Mouse (Mus musculus): Measurements from ENCODE around the gene Dap.

Dap gene

DNA sequence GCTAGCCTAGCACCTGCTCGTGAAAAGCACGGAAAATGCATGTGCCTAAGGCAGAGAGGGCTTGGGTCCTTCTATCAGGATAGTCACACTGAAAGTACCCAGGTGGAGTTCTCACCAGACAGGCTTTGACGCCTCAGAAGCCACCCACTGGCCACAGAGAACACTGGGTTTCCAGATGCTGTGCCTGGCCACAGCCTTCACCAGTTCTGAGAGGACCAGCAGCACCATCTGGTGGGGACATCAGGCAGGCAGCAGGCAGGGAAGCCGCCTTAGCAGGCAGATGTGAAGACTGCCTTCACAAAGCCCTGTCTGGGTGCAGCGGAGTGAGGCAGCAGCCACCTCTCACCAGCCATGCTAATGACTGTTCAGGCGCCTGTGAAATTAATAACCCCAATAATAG, 40.7 kb downstream of the Dap start:
- peak; percentile 63 for DNase-seq (ENCODE audit: low read depth)

DNA sequence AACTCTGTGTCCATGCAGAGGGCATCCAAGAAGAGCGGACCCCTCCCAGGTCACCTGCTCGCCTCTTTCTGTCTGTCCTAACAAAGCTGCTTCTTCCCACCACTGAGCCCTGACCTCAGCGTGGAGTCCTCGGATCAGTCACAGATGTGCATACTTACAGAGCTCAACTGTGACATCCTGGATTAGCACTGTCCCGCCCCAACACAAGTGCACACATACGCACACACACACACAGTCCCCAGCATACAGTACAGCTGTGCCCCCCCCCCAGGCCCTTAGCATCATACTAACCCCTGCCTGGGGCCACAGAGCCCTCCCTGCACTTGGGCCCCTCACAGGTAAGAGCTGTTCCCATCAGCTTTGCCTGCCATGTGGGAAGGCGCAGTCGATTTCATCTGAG, 41.3 kb downstream of the Dap start:
- no peak for DNase-seq (ENCODE audit: low read depth)

DNA sequence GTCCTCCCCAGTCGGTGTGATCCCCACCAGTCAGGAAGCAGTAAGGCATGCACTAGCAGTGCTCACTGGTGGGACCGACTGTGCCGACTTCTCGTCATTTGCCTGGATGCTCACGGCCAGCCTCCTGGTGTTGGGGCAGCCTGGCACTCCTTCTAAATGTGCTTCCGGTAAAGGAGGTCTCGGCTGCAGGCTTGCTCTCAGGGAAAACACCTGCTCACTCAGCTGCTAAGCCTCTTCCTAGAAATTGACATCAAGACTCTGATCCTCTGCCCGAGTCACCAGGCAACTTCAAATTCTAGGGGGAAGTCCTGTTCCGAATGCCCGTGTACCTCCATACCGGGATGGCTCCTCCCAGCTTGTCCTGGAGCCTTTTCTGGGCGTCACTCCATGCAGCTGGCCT, 41.7 kb downstream of the Dap start:
- no peak for DNase-seq (ENCODE audit: low read depth)

DNA sequence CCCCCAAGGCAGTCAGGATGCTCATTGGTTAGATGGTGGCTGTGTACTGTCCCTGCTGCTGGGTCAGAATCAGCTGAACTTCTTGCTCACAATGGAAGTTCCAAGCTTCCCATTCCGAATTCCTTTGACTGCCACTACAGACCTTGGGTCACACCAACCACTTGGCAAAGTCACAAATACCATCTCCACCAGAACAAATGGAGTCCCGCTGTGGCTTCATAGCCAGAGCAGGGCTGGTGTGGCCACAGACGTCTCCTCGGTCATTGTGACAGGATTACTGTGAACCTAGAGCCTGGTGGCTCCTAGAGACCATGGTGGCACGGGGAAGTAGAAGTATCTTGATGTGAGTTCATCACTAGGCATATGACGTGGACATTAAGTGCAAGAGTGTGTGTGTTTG, 44.0 kb downstream of the Dap start:
- DNase-seq (ENCODE audit: low read depth): no peak

DNA sequence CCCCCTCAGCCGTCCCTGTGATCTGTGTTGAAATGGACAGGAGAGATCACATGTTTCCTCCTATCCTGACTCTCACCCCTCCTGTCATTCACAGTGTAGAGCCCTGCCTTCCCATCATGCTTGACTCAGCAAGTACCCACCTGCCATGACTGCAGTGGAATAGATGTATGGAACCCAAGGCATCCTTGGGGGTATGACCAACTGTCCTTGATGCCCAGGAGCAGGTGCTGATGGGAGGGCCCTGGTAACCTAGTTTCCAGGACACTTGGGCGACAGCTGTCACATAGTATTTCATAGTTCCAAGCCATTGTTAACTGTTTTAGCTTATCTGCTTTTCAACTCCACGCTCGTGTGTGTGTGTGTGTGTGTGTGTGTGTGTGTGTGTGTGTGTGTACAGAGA, 45.4 kb downstream of the Dap start:
- DNase-seq (ENCODE audit: low read depth): no peak

DNA sequence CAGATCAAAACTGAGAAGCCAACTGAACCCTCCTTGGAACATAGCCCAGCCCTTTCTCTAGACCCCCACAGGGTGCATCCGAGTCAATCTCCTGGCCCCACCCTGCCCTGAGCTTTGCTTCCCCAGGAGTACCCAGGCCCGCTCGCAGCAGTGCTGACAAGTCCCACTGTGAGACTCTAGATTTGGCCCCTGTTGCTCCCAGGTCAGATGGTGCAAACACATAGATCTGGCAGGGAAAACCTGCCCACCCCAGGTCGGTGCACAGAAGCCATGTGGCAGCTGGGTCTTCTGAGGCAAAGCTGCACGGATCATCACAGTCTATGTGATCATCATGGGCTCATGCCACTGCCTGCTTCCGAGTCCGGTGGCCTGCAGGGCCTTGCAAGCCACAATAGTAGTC, 48.6 kb downstream of the Dap start:
- DNase-seq (ENCODE audit: low read depth): no peak

DNA sequence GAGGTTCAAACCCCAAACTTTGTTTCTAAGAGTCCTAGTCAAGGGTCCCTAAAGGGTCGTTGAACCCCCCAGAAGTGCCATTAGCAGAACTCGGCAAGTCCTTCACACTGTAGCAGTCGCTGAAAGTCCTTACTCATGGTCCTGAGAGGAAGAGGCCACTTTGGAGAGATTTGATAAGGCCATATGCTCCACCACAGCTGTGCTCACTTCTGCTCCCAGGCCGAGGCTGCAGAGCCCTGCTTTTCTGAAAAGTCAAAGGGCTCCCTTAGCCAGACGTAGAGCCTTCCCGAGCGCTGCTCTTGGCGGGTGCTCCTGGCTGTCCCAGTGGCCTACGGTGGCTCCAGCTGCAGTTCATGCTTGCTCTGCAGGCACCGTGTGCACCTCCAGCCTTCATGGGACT, 49.4 kb downstream of the Dap start:
- DNase-seq (ENCODE audit: low read depth): no peak

DNA sequence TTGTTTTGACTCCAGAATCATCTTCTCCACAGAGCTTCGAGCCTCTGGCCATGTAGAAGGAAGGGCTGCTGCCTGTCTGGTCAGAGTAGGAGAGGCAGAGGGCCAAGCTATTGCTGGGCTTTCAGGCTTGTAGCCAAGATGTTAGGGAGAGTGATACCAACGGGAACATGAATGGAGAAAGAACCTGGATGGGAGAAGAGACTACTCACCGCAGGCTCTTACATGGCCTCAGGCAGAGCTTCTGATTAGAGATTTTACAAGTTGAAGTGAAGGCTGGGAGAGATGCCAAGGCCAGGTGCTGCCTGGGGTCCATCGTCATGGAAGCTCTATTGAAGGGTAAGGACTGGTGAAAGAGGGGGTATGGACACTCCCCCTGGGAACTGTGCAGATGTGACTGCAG, 54.0 kb downstream of the Dap start:
- DNase-seq (ENCODE audit: low read depth): no peak

DNA sequence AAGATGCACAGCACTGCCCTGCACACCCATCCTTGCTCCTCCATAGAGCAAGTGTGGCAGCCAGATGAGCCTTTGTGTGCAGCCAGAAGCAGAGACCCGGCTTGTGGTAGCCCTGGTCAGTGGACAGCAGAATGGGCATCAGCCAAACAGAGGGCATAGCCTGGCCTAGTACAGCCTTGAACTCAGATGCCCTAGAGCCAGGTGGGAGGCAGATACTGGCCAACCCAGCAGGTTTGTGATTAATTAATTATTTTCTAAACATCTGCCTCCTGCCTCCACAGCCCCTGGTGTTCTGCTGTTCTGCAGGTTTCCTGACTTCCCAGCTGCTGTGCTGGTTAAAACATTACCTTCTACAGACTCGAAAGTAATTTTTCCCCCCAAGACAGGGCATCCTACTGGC, 55.0 kb downstream of the Dap start:
- no peak for DNase-seq (ENCODE audit: low read depth)

DNA sequence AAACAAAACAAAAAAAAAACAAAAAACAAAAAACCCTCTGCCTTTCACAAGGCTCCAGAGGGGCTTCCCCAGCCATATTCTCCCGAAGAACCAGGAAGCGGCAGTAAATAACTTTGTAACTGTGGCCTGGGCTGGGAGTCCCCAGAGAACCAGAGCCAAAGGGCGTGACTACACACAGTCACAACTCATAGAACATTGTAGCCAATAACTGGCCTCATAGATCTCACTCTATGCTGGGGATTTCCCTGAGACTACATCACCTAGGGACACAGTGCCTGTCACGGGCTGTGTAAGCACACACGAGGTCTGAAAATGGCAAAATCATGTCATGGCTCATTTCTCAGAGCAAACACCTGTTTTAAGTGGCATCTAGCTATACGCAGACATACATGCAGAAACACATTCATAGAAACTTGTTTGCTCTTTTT, 55.5 kb downstream of the Dap start:
- peak; percentile 59 for DNase-seq (ENCODE audit: low read depth)

DNA sequence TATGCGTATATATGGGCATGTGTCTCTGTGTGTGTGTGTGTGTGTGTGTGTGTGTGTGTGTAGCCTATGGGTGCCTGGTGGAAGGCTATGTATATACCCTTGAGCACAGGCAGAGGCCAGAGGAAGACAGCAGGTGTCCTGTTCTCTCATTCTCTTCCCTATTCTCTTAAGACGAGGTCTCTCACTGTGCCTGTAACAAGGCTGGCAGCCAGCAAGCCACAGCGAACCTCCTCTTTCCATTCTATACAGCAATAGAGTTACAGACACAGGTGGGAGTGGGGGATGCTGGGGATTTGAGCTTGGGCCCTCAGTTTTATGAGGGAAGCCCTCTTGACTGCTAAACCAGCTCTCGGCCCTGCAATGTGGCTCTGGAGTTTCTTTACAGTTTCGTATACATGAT, 55.9 kb downstream of the Dap start:
- DNase-seq (ENCODE audit: low read depth): no peak

DNA sequence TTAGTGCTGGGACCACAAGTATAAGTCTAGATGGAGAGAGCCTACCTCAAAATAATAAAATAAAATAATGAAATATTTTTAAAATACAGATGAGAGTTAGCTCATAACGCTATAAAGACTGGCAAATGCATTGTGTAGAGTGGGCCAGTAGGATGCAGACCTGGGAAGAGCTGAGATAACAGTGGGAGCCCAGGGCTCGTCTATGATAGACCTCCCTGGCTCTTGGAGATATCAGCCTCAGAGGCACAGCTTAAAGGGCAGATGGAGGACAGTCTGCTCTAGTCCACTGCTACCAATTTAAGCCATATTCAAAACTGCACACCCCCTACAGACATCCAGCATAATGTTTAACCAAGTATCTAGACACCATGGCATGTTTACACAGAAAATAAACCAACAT, 56.6 kb downstream of the Dap start:
- DNase-seq (ENCODE audit: low read depth): no peak

DNA sequence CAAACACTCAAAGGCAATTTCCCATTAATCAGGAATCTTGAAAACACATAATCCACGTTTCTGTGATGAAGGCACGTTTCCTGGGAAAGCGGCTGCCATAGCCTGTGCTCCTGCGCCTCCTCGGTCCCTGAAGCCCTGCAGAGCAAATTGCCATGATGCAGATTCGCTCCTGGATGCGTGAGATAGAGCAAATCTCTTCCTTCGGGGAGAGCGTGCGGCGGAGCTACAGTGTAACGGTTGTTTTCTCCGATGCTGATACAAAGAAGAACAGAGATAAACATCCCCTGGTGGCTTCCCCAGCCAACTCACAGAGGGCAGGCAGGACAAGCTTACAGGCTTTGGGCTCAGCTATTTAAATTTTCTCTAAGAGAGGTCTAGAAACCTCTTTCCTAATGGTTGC, 57.7 kb downstream of the Dap start:
- DNase-seq (ENCODE audit: low read depth): no peak

DNA sequence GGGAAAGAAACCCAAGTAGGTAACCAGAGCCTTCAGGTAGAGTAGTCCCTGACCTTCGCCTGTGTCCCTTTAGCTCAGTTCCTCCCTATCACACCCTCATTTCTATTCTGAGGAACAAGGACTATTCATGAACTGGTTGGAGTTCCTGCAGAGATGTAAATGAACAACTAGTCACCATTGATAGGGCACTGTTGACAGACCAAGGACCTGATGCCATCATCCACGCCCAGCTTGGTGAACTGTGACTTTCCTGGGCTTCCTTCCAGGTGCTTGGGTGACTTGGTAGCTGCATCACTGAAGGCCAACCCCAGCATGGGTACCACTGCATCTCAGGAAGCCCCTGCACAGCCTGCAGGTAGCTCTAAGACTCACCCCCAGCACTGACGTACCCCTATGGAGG, 58.2 kb downstream of the Dap start:
- no peak for DNase-seq (ENCODE audit: low read depth)

DNA sequence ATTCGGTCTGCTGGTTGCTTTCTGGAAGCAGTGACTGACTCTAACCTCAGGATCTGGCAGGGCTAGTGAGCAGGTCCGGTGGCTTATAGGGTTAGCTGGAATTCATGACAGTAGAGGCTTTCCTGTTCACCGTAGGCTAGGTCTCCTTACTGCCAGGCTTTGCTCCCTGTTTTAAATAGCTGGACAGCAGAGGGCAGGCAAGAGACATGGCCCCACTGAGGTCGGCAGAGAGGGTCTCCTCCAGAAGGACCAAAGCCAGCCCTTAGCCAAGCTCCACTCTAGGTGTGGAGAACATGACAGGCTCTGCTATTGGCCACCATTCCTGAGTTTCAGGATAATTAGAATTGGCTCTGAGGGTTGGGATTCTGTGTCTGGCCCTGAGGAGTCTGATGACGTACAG, 60.0 kb downstream of the Dap start:
- DNase-seq (ENCODE audit: low read depth): no peak

DNA sequence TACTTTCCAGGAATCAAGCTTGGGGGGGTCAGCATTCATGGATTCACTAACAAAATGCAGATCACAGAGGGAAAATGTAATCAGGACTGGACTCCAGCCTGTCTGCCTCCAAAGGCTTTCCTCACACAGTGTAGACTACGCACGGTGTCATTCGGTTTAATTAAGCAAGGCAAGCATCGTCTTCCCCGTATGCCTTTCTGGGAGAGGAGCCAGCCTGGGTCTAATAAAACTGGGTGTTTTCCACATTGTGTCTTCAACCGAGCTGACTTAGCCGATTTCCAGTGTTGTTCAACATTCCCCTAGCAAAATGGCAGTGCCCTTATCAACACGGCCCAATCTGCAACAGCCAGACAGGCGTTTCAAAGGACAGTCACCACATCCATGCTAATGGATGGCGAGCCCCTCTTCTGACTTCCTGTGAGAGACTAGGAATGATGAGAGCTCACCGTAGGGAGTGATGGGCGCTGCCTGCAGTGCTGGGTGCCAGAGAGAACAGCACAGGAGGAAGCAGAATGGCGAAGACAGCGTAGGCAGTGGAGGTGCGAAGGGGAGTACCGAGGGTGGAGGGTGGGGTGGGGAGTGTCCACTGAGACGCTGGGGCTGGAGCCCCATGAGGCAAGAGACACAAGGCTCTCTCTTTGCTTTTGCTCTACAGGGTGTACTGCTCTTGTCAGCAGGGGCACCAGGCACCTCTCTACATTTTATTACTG, 61.0 kb downstream of the Dap start:
- DNase-seq (ENCODE audit: low read depth): no peak

DNA sequence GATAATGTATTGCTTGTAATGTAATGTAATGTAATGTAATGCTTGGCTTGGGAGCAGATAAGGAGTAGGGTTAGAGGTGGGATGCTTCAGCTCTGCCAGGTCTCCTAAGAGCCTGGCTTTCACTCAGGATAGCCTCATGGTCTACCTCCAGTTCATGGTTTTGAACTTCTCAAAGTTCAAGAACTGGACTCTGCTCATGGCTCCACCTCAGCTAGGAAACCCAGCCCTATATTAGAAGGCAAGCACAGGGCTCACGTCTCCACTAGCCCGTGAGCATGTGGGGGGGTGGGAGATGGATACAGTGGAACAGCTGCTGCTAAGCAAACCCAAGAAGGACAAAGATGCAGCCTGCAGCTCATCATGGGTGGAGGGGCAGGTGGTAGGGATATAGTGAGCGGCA, 61.6 kb downstream of the Dap start:
- no peak for DNase-seq (ENCODE audit: low read depth)

DNA sequence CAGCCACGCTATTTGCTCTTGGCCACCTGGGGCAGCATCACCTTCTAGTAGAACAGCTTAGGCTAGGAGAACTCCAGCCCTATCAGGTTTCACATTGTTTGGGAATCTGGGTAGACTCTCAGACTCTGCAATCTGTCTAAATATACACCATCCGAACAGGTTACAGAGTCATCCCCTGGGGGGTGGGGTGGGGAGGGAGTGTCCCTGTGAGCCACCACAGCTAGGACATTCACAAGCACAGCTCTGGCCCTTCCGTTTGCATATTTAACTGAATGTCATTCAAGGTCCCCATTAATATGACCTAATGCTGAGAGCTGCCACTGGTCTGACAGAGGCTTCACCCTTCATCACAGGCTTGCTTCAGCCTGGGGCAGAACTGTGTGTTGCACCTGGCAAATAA, 68.5 kb downstream of the Dap start:
- no peak for DNase-seq (ENCODE audit: low read depth)

DNA sequence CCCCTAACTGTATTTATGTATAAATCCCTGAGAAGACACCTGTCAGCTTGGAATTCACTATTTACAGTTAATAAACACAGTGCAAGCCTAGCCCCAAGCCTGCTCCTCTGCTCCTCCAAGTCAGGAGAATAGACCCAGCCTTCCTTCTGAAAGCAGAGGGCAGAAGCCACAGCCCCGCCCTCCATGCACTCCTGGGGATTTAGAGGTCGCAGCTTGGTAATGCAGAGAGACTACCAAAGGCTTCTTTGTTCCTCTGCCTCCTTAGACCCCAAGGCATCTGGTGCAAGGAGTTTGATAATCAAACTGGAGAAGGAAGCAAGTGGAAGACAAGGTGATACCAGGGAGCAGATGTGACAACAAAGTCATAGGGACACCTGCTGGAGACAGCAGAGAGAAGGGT, 70.2 kb downstream of the Dap start:
- DNase-seq (ENCODE audit: low read depth): no peak

DNA sequence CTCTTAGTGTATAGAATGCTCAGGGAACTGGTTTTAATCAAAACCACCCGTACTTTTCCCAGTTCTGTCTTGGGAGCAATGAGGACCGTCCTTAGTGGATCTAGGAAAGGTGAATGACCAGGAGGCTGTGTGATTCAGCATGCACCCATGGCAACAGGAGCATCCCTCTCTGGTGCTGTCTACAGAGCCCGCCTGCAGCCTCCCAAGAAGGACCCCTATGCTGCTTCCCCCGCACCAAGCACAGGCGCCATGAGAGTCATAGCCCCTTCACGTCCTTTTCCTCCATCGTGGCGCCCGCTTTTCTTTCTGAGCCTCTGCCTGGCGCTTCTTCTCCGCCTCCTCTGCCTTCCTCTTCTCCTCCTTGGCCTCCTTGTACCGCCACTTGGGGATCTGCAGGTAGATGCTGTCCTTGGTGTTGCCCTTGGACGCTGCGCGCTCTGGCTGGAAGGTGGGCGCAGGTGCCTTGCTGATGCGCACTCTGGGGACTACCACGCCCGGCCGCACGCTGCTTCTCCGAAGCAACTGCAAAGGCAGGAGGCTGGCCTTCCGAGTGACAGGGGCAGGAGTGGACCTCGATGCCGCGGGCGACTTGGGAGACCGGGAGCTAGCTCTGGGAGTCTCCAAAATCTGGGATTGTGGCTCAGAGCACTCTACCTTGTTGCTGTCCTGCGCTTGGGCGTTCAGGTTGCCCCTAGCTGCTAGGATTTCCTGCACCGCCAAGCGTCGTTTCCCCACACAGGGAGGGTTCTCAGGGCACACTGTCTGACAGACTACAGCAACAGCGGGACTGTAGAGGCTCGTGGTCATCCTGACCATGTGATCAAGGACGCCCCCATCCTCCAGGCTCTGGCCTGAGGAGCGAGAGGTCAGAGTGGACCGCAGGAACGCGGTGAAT, 73.0 kb downstream of the Dap start:
- no peak for DNase-seq (ENCODE audit: low read depth)

DNA sequence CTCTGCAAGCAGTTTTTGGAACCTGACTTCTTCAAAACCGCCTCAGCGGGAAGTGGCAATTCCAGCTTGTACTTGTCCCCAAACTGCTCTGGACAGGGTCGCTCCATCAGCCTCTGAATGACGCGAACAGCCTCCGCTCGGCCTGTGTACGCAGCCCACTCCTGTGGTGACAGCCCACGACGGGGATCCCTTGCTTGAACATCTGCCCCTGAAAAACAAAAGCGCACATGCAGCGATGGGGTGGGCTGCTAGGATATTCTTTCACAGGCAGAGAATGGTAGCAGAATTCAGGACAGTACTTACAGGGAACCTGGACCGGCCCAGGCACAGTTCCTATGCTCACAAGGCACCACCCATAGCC, 73.6 kb downstream of the Dap start:
- no peak for DNase-seq (ENCODE audit: low read depth)

DNA sequence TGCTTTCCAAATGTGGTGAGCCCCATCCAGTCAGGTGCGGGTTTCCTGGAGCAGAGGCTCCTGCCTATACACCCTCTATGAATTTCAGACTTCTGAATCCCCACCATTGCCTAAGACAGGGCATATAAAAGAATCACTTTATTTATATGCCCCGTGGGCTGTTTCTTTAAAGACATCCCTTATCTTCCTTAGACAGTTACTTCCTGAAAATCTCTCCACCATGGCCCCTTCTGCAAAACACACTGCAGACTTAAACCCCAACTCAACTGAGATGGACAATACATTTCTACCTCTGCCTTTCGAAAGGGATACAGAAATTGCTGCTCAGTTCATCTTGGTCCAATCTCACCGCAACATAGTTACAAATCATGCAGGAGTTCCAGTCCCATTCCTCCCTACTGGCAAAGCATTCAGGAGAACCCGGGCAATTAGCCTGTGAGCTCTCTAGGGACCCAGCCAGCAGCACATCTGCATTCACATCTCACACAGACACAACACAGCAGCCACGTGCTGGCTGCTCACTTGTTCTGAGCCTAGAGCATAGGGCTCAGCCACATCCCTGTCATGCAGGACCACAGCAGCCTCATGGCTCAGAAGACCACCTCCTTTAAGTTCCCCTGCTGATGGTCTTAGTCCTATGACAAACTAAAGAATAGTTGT, 75.3 kb downstream of the Dap start:
- DNase-seq (ENCODE audit: low read depth): no peak

DNA sequence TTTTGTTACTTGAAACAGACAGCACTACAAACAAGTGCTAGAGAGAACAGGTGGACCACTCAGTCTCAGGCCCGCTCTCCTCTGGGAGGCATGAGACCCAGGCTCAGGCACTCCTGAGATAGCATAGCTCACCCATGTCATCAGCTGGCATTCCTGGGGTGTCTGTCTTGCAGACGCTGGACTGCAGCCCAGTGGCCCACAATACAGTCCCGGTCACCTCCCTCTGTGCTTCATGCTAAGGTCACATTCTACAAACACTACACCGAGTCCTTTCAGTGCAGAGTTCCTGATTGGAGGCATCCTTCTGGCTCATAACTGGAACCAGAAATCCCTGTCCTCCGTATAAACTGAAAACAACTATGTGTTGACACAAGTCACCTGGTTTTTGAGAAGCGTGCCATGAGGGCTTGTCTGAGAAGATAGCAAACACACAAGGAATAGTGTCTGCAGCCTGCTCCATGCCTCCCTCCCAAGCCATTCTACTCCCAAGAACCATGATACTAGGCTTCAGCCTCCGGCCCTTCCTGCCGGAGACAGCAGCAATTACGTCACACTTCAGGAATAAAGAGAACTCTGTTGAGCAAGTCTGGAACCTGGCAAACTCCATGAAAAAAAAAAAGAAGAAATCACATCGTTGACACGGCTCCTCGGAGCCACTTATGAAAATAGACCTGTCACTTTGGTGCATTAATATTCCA, 78.3 kb downstream of the Dap start:
- DNase-seq (ENCODE audit: low read depth): no peak
